Mouse (Mus musculus) retina, postnatal 1 day (tissue): ENCODE data around the gene Gm21677.
"Not testable (repeated sequence)": the region's sequence is repeated elsewhere in the genome, so short reads cannot be mapped to it uniquely, and the experiment has no call there.

ENCODE experiments used
- DNase-seq: peaks from one replicate; pipeline ENCODE4 v3.0.0-alpha.2; 2012

The Gm21677 gene

GRCm38 (mm10) chrY:3306349-3306748 is at the start of gene Gm21677:
Gene Gm21677, minus strand, starts transcription at chrY:3306449.
- not testable (repeated sequence) for DNase-seq

GRCm38 (mm10) chrY:3345229-3345628 is 39.0 kb upstream of the Gm21677 start, which contains the start of gene Gm21693:
Gene Gm21693, minus strand, starts transcription at chrY:3345329.
- not testable (repeated sequence) for DNase-seq

GRCm38 (mm10) chrY:3340661-3341060 is 34.4 kb upstream of the Gm21677 start:
- DNase-seq = not testable (repeated sequence)
